Mouse (Mus musculus) G1E-ER4 (cell line): ENCODE results near the gene Unc50. TPM values are rescaled to one million over a fixed set of nuclear protein-coding genes. Genes with fewer than 3 reads are reported as not detected.

Experiments
- GATA1 ChIP-seq: IDR thresholded peaks from one replicate; pipeline ENCODE4 v1.8.0; 2012; ENCODE audit warnings: low read length, inconsistent platforms
- polyA plus RNA-seq: library from polyadenylated mRNA; stranded (reverse); fragments of >175 nt; gene quantifications from 2 replicates; pipeline ENCODE4 v1.2.3, GENCODE M21; 2012

Unc50 gene
- 41.1 and 65.1 TPM in 2 replicates for polyA plus RNA-seq

DNA sequence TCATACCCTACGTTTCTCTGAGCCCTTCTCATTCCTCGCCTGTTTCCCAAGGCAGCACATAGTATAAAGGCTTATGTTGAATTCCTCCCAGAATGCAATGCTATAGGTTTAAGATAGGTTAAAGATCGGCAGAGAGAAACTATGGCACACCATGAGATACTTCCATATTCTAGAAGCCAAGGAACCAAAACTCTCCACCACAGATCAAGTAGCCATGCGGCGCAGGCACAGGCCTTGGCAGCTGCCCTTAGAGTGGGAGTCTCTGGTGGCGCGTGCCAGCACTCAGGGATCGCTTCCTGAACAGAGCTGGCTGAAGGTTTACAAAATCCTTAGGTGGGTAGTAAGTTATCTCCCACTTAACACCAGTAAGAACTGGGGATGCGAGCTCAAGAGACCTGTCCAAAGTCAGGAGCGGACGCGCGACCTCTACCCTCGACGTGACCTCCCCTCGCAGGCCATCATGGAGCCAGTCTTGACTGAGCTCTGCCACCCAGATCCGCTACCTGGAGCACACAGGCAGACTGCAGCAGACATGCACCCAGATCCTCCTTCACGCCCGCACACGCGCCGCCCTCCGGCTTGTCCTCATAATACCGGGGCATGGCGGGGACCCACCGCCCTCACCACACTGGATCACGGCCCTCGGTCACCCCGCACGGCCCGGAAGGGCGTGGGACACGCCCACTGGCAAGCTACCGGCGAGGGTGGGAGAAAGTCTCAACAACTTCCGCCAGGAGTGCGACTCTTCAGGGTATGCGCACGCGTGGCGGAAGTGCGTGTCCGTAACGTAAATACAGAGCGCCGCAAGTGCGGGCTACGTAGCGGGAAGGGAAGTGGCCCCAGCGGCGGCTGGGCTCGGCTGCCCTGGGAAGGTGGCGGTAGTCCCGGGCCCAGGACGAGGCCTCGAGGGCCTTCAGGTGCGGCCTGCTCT, at the start of gene Unc50, which contains the start of gene Coa5:
Gene Unc50, plus strand, starts transcription at position 774 of the 931 bp plus-strand sequence.
Gene Coa5, minus strand, starts transcription at position 738 of the 931 bp plus-strand sequence.
- TF ChIP-seq GATA1: no peak

DNA sequence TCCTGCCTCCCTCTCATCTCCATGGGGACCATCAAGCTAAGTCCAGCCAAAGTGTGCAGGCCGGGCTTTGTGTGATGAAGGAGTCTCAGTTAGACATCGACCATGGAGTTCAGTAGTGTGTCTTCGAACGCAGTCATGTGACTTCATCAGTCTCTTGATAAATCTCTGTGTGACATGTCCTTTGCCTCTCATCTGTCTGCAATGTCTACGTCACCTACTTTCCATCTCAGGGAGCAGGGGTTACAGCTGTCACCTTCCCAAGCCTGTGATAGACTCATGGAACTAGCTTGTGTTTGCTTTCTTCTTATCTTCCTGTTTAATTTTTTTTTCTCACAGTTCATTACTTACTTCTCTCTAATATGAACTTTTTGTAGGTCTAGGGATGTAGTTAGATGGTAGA, 49.0 kb upstream of the Unc50 start:
- TF ChIP-seq GATA1: no peak

DNA sequence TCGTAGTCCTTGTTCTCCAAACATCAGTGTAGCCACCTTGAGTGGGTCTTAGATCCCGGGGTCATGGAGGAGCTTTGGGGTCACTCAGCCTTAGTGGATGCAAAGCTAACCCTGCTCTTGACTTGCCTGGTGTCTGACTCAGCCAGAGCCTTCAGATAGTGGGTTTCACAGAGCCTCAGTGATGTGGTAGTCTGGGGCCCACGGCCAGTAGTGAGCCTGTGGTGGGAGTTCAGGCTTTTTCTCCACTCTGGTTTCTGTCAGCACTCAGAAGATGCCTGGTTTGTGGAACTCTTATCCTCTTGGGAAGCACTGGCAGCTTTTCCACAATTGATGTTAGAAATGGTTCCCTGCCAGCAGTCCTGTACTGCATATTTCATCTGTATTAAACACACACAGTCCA, 45.6 kb upstream of the Unc50 start:
- TF ChIP-seq GATA1: no peak

DNA sequence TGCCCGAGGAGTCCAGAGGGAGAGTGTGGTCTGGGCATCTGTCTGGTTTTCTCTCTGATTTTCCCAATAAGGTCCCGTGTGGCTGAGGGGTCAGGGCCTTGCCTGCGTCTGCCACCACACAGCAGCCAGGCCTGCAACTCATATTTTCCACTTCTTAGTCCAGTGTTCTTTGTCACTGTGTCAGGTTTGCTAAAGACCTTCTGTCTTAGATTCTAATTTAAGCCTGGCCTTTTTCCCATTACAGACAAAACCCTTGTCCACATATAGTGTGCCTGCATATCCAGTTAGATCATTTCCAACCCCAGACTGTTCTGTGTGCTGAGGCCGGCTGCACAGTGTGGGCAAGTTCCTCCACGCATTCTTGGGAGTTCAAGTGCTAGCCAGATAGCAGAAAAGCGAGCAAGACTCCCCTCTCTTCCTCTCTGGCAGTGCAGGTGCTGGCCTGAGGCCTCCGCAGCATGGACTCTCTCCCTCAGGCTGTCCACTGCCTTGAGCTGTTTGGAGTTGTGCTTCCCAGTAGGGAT, 43.4 kb upstream of the Unc50 start:
- no peak for TF ChIP-seq GATA1

DNA sequence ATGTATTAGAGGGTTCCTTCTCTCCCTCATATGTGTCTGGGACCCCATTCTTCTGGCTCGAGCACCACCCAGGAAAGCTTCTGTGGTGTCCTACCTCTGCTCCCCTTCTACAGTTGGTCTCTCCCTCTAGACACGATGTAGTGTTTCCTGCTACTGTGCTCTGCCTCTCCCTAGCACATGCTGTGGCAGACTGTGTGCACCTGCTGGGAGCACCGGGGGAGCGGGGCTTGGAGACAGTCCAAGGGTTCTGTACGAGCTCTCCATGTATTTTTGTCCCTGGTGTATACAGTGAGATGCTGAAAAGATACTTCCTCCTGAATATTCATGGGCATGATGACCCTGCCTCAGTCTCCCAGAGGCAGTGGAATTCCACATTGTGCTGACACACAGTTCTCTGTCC, 36.8 kb upstream of the Unc50 start:
- TF ChIP-seq GATA1: no peak

DNA sequence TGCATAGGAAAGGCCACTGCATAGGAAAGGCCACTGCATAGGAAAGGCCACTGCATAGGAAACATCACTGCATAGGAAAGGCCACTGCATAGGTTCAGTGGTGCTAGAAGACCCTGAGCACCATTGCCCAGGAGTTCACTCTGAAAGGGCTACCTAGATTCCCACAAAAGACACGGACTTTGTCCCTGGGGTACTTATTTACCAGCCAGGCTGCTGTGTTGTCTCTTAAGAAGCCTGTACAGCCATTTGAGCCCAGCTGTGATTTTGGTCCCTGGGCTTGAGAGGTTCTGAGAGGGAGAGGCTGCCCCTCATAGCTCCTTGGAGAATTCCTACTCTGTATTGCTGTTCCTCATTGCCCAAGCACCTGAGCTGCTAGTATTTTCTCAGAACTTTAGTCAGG, 33.5 kb upstream of the Unc50 start:
- TF ChIP-seq GATA1: no peak

DNA sequence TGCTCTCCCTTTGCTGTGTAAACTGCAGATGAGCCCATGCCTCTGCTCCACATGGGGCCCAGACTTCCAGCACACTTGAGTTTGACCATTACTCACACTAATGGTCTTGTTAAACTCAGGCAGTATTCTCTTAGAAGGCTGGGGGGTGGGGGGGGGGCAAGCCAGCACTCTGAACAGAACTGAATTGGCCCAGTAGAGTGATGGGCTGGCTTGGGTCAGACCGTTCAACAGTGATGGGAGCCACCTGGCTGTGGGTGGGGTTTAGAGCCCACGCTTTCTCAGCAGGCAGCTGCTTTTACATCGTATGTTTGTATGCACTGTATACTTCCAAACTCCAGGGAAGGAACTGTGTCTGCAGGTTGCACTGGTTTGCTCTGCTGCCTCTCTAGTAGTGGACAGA, 31.0 kb upstream of the Unc50 start:
- no peak for TF ChIP-seq GATA1

DNA sequence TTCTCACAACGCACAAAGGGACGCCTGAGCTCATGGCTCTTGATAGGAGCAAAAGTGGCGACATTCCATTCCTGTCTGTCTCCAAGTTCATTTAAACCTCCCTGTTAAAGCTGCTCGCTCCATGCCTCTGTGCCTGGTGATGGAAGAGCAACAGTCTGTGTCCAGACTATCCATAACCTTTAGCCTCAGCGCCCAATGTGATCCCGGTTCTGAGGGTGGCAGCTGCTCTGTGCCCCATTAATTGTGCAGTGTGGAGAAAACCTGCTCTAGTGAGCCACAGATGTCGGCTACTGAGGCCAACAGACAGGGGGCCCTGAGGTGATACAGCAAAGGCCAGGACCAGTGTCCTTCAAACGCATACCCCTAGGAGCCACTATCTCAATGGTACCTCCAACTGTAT, 30.2 kb upstream of the Unc50 start:
- no peak for TF ChIP-seq GATA1

DNA sequence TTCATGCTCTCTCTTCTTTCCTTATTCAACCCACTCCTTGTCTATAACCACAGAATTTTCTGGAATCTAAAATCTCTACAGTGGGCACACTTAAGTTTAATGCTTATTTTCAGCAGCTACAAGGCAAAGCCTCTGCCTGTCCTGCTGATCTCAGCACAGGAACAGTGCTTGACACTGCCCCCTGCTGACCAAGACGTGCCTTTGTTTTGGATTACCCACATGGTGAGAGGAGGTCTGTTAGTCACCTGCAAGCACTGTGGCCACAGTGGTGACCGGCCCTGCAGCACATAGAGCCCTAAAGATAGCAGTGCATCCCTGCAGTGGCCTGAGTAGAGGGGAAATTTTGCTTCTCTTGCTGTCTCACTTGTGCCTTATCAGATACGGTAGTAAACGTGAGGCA, 28.3 kb upstream of the Unc50 start:
- TF ChIP-seq GATA1: no peak

DNA sequence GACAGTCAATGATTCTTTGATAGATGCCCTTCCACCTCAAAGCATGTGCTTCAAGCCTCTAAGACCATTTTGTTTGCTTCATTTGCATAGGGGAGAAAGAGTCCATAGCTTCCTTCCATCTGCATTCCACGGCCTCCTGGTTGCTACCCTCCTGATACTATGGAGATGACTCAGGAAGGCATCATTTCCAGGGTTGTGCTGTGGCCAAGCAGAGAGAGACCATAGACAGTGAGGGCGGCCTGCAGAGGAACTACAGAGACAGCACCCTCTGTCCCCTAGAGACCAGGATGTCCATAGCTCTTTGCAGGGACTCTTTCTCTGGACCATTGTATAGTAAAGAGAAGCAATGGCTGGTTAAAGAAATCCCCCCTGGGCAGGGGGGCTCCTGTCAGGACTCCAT, 24.8 kb upstream of the Unc50 start:
- TF ChIP-seq GATA1: no peak

DNA sequence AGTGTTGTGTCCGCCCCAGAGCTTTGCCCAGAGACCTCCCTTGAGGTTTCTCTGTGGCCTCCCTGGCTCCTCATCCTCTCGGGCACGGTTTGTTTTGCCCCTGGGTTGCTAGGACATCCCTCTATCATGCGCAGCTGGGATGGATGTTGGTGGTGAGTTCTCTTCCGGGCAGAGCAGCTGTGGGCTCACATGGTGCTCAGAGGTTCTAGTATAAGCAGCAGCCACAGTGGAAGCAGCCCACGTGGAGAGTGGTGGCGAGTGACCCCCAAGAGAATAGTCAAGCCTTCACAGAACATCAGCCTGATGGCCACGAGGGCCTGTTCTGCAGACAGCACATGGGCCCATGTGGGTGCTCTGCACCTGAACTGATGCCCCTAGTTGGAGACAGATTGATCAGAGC, 22.7 kb upstream of the Unc50 start:
- no peak for TF ChIP-seq GATA1

DNA sequence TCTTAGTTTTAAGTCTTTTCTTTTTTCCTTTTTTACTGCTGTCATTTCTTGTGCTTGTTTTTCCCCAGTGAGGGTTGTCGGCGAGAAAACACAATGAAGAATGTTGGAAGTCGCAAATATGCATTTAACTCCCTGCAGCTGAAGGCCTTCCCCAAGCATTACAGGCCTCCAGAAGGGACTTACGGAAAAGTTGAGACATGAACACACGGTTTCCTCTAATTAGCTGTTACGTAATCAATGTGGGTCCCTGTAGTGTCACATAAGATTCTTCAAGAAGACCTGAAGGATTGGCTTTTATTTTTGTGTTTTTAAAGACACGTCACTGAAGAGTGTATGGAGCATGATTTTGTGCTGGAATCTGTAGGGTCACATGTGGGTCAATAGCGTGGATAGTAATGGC, 21.9 kb upstream of the Unc50 start:
- TF ChIP-seq GATA1: no peak

DNA sequence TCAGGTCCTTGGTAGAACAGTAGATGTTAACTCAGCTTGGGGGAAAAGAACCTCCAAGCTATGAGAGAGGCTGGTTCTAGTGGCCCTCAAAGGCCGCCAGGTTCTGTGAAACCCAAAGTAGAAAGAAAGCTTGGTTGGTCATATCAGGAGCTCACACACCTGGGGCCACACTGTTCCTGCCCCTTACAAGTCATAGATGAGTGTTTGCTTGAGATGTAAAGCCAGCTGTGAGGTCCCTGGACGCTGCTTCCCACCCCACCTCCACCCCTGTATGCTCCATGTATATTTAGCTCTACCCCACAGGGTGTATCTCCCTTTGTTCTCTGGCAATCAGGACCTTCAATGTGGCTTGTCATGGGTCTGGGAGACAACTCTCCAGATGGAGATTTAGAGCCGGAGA, 21.3 kb upstream of the Unc50 start:
- no peak for TF ChIP-seq GATA1

DNA sequence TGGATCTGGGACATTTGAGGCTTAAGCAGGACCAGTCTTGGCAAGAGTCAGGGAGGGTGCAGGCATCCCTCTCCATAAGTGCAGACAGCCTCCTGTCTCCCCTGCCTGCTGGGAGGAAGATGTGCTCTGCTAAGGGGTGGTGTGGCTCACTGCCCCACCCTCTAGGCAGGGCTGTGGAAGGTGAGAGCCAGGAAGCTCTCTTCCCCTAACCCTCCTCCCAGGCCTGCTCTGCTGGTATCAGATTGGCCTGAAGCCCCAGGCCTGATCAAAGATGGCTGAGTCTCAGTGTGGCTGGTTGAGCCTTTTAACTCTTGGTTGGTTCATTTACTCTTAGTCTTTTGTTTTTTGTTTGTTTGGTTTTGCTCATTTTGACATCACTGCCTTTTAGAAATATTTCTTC, 20.3 kb upstream of the Unc50 start:
- TF ChIP-seq GATA1: no peak

DNA sequence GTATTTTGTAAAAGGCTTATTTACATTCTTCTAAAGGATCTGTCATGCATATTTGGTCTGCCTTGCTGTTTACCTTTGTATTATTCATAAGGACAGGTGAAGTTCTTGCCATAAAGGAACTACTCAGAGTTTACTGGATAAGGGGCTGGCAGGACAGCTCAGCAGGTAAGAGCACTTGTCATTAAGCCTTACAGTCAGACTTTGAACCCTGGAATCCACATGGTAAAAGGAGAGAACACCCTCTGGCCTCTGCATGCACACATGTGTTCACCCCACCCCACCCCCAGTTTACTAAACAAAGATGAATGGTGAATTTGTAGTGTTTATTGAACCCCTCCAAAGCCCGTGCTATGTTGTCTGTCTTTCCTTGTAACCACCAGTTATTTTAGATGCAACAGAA, 14.5 kb upstream of the Unc50 start:
- TF ChIP-seq GATA1: no peak

DNA sequence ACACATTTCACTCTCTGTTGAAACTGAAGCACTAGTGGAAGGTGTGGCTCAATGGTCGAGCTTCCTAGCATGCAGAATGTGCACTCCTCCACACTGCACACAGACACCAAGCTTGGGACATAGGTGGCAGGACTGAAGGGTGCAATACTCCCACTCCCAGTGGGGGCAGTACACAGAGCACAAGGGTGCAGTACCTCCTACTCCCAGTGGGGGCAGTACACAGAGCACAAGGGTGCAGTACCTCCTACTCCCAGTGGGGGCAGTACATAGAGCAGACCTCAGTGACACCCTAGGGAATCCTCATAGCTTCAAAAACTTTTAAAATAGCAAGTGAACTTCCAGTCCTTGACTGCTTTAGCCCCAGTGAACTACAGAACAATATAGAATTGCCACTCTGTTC, 10.5 kb upstream of the Unc50 start:
- no peak for TF ChIP-seq GATA1

DNA sequence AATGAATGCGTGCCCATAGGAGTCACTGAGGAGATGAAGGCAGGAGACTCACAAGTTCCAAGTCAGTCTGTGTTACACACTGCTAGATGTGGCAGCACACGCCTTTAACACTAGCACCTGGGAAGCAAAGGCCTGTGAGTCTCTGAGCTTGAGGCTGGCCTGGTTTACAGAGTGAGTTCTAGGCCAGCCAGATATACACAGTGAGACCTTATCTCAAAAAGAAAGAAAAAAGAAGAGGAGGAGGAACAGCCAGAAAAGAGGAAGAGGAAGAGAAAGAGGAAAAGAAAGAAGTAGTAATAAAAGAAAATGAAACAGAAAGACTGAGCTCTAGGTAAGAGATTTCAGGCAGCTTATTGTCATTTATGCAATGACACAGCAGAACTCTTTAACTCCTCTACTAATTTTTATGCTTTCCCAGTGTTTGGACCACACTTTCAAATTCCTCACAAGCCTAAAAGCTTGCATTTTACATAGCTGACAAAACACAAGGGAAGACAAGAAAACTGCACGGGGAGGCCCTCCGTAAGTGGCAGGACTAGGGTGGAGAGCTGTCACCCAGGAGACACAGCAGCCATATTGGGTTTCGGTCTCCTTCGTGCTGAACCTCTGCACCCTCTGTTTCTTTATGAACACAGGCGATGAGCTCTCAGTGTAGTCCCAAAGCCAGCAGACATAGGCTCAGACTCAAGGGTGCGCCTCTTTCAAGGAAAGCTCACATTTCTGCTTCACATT, 2.6 kb upstream of the Unc50 start:
- no peak for TF ChIP-seq GATA1

DNA sequence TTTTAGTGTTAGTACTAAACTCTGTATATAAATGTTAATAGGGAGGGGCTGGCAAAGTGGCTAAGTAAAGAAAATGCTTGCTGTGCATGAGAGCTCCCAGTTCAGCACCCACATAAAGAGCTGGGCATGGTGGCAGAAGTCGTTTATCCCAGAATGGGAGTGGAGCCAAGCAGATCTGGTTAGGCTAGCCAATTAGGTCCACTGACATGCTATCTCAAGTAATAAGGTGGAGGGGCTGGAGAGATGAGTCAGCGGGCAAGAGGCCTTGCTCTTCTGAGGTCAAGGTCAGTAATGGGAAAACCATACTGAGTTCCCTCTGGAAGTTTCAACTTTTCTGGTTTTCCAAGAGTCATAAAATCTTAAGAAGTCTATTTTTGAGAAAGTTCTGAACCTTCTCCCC, 1.0 kb upstream of the Unc50 start:
- no peak for TF ChIP-seq GATA1
